Mouse (Mus musculus): Measurements from ENCODE around the gene Sdhc. TPM values are rescaled to one million over a fixed set of nuclear protein-coding genes. Genes with fewer than 3 reads are reported as not detected.
"Not testable (repeated sequence)": the region's sequence is repeated elsewhere in the genome, so short reads cannot be mapped to it uniquely, and the experiment has no call there.

Sdhc gene
- polyA plus RNA-seq, 1 experiment from 2014 or later: 218 TPM

DNA sequence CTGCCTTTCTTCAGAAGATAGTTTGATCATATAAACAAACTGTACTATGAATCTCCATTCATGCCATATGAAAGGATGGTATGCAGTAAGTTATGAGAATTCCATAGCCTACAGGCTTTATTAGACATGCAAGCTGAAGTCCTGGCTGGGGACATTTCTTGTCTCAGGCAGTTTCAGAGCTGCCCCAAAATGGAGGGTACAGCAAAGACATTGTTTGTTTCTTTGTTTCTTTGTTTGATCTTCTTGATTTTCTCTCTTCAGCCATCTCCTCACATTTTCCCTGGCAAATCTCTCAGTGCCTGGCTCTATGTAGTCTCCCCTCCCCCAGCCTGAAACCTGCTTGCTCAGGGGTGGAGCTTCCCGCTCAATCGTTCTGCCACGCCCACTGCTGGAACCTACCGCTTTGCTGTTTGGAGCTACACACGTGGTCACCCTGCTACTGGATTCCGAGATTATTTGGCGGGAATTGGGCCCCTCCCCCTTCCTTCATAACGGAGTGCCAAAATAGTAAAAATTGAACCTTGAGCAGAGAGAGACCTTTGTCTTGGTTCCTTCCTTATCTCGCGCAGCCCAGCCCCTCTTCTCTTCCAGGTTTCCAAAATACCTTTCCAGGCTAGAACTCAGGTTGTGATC is 62.0 kb downstream of the Sdhc start:
- not testable (repeated sequence) for H3K36me3 ChIP-seq (replicated peaks); H3K9ac ChIP-seq; H3K4me1 ChIP-seq; ATAC-seq (ENCODE audit: low FRiP score); H3K27ac ChIP-seq; H3K9me3 ChIP-seq
- WGBS: 4% methylated on average over 10 of the region's 10 CpGs
- Histone ChIP-seq H3K4me3 (replicated peaks) (0 out of 2 replicates have a peak overlapping the region, but pooled peaks have one; percentile 11), H3K27me3 (peaks cover 22% of the 10 kb centered on the region), H3K4me2 (peak overlapping the region; percentile 40)

GRCm38 (mm10) chr1:171085718-171086117 is 64.7 kb downstream of the Sdhc start:
- H3K9ac ChIP-seq: peak overlapping the region; percentile 49
- H3K36me3 ChIP-seq (replicated peaks): no peaks in the 10 kb centered on the region
- no peak for ATAC-seq (ENCODE audit: low FRiP score)
- H3K9me3 ChIP-seq: no peaks in the 10 kb centered on the region
- under 1% methylated on average over 26 of the region's 26 CpGs for WGBS
- peaks cover 7% of the 10 kb centered on the region; the same call in 1 of the 2 replicates for H3K4me1 ChIP-seq
- peak overlapping the region; percentile 50 for H3K4me3 ChIP-seq (replicated peaks)
- H3K27ac ChIP-seq: no peak overlapping the region
- peaks cover 26% of the 10 kb centered on the region for H3K27me3 ChIP-seq
- peak overlapping the region; percentile 76 for H3K4me2 ChIP-seq

DNA sequence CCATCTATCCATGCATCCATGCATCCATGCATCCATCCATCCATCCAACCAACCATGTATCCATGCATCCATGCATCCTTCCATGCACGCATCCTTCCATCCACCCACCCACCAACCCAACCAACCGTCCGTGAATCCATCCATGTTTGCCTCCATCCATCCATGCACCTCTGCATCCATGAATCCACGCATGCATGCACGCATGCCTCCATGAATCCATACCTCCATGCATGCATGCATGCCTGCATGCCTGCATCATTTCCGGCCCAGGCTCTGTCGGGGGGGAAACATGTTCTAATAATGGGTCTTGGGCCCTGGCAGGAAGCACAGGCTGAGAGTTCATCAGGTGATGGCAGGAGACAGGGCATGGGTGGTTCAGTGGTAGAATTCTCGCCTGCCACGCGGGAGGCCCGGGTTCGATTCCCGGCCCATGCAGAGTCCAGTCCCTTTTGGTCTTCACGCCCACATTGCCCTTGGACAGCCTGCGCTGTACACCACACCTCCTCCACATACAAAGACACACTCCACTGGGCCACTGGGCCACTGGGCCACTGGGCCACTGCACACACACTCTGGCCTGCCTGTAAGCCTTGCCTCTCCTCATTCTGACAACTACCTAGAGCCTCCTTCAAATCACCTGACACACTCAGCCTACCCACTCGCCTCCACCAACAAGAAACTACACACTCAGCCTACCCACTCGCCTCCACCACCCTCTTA is 68.7 kb downstream of the Sdhc start:
- H3K27ac ChIP-seq; H3K9me3 ChIP-seq; H3K4me3 ChIP-seq (replicated peaks); H3K9ac ChIP-seq; H3K4me2 ChIP-seq; H3K36me3 ChIP-seq (replicated peaks); H3K4me1 ChIP-seq: not testable (repeated sequence)
- ATAC-seq (ENCODE audit: low FRiP score): peak; percentile 28
- WGBS: 31% methylated on average over 11 of the region's 17 CpGs
- peaks cover 36% of the 10 kb centered on the region for H3K27me3 ChIP-seq

DNA sequence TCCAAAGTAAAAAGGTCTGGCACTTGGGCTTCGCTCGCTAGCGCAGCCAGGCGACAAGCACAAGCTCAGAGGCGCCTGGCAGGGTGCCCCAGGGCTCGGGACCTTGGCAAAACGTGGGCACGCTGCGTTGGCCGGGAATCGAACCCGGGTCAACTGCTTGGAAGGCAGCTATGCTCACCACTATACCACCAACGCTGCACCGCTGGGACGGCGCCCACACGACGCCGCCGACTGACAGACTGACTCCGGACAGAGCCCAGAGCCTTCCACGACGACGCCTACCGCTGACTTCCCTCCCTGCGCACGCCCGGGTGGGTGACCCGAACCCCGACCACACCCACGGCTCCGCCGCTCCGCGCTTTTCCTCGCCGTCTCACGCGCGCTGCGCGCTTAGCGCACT is 70.6 kb downstream of the Sdhc start:
- H3K9ac ChIP-seq; H3K4me1 ChIP-seq; H3K9me3 ChIP-seq; H3K4me2 ChIP-seq; H3K27ac ChIP-seq; H3K4me3 ChIP-seq (replicated peaks); H3K36me3 ChIP-seq (replicated peaks): not testable (repeated sequence)
- WGBS: no CpG with 5 or more reads among the region's 43 CpGs
- peaks cover 32% of the 10 kb centered on the region for H3K27me3 ChIP-seq
- peak; percentile 24 for ATAC-seq (ENCODE audit: low FRiP score)

- H3K9ac ChIP-seq; H3K4me3 ChIP-seq (replicated peaks); H3K4me2 ChIP-seq; H3K4me1 ChIP-seq; H3K36me3 ChIP-seq (replicated peaks); H3K27ac ChIP-seq; H3K9me3 ChIP-seq: not testable (repeated sequence)
- H3K27me3 ChIP-seq: peaks cover 34% of the 10 kb centered on the region
- WGBS: 0% methylated on average over 1 of the region's 35 CpGs
- peak; percentile 71 for ATAC-seq (ENCODE audit: low FRiP score)
Measured at GRCm38 (mm10) chr1:171079345-171079744, 71.1 kb downstream of the Sdhc start.

DNA sequence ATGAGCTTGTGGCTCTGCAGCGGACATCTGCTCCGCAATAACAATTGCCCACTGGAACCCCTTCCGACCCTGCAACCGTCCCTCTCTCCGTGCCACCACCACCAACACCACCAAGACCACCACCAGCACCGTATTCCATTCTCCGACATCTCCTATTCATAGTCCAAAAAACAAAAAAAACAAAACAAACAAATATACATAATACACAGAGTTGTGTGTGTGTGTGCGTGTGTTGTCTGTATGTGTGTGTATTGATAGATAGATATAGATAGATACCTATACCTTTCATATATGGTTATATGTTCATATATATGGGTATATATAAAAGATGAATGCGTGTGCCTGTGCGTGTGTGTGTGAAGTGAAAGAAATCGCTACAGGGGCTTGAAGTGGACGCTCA is 72.0 kb downstream of the Sdhc start:
- H3K27ac ChIP-seq; H3K36me3 ChIP-seq (replicated peaks); ATAC-seq (ENCODE audit: low FRiP score); H3K9ac ChIP-seq; H3K9me3 ChIP-seq; H3K4me1 ChIP-seq: not testable (repeated sequence)
- H3K27me3 ChIP-seq: peaks cover 42% of the 10 kb centered on the region
- peak overlapping the region; percentile 46 for H3K4me2 ChIP-seq
- whole genome bisulfite sequencing: 22% methylated on average over 12 of the region's 12 CpGs
- H3K4me3 ChIP-seq (replicated peaks): peak overlapping the region; percentile 25

GRCm38 (mm10) chr1:171077955-171078354 is 72.4 kb downstream of the Sdhc start:
- H3K9ac ChIP-seq; H3K27ac ChIP-seq; H3K36me3 ChIP-seq (replicated peaks); H3K4me1 ChIP-seq; H3K9me3 ChIP-seq: not testable (repeated sequence)
- peaks cover 42% of the 10 kb centered on the region for H3K27me3 ChIP-seq
- H3K4me3 ChIP-seq (replicated peaks): peak overlapping the region; percentile 27
- 6% methylated on average over 20 of the region's 27 CpGs for WGBS
- ATAC-seq (ENCODE audit: low FRiP score): peak; percentile 17; the same call in 1 of the 2 replicates
- peak overlapping the region; percentile 46 for H3K4me2 ChIP-seq

- not testable (repeated sequence) for H3K4me1 ChIP-seq; ATAC-seq (ENCODE audit: low FRiP score); H3K9me3 ChIP-seq; H3K4me2 ChIP-seq; H3K36me3 ChIP-seq (replicated peaks); H3K9ac ChIP-seq; H3K27ac ChIP-seq; H3K4me3 ChIP-seq (replicated peaks)
- peaks cover 42% of the 10 kb centered on the region for H3K27me3 ChIP-seq
- 35% methylated on average over 5 of the region's 5 CpGs for WGBS
Measured at GRCm38 (mm10) chr1:171077192-171077591, 73.2 kb downstream of the Sdhc start.

Small RNA genes lying within 50 kb of the gene (microRNA-seq; reads per million reads assigned to microRNA genes)
- not detected for gene Gm27844

Other genes with a start within 250 kb of the Sdhc start
- not detected in 2 replicates for gene Fcrlb, start 237.7 kb downstream of the Sdhc start, polyA plus RNA-seq (2016; fragmentation: Nextera tagmentation; extraction: Ambion mirVana)
- not detected in 2 replicates for gene Fcrla, start 223.0 kb downstream of the Sdhc start, polyA plus RNA-seq (2016; fragmentation: Nextera tagmentation; extraction: Ambion mirVana)
- 0.24 TPM in 1 of 2 replicates, not detected in the other for gene Fcgr2b, start 174.1 kb downstream of the Sdhc start, polyA plus RNA-seq (2016; fragmentation: Nextera tagmentation; extraction: Ambion mirVana)
- gene Fcgr4, start 131.7 kb downstream of the Sdhc start, polyA plus RNA-seq (2016; fragmentation: Nextera tagmentation; extraction: Ambion mirVana): 0.26 and 0.31 TPM in 2 replicates
- gene Fcgr3, start 85.7 kb downstream of the Sdhc start, polyA plus RNA-seq (2016; fragmentation: Nextera tagmentation; extraction: Ambion mirVana): 4.8 and 4.9 TPM in 2 replicates
- 3.9 and 5.2 TPM in 2 replicates for gene Cfap126, start 36.7 kb downstream of the Sdhc start, polyA plus RNA-seq (2016; fragmentation: Nextera tagmentation; extraction: Ambion mirVana)
- 0.54 and 1.0 TPM in 2 replicates for gene Mpz, start 108 bp upstream of the Sdhc start, polyA plus RNA-seq (2016; fragmentation: Nextera tagmentation; extraction: Ambion mirVana)
- gene Pcp4l1, start 45.7 kb upstream of the Sdhc start, polyA plus RNA-seq (2016; fragmentation: Nextera tagmentation; extraction: Ambion mirVana): 6.7 and 7.0 TPM in 2 replicates
- 0.22 and 0.23 TPM in 2 replicates for gene Nr1i3, start 63.4 kb upstream of the Sdhc start, polyA plus RNA-seq (2016; fragmentation: Nextera tagmentation; extraction: Ambion mirVana)
- 29.4 and 31.6 TPM in 2 replicates for gene Tomm40l, start 71.9 kb upstream of the Sdhc start, polyA plus RNA-seq (2016; fragmentation: Nextera tagmentation; extraction: Ambion mirVana)
- 1.5 and 2.6 TPM in 2 replicates for gene Apoa2, start 74.5 kb upstream of the Sdhc start, polyA plus RNA-seq (2016; fragmentation: Nextera tagmentation; extraction: Ambion mirVana)
- 12.6 and 15.3 TPM in 2 replicates for gene Fcer1g, start 83.8 kb upstream of the Sdhc start, polyA plus RNA-seq (2016; fragmentation: Nextera tagmentation; extraction: Ambion mirVana)
- 8.9 TPM in 2 replicates for gene Adamts4, start 99.8 kb upstream of the Sdhc start, polyA plus RNA-seq (2016; fragmentation: Nextera tagmentation; extraction: Ambion mirVana)
- gene Ndufs2, start 100.8 kb upstream of the Sdhc start, polyA plus RNA-seq (2016; fragmentation: Nextera tagmentation; extraction: Ambion mirVana): 209 and 213 TPM in 2 replicates
- 78.1 and 78.6 TPM in 2 replicates for gene B4galt3, start 119.7 kb upstream of the Sdhc start, polyA plus RNA-seq (2016; fragmentation: Nextera tagmentation; extraction: Ambion mirVana)
- 58.7 and 68.0 TPM in 2 replicates for gene Ppox, start 130.6 kb upstream of the Sdhc start, polyA plus RNA-seq (2016; fragmentation: Nextera tagmentation; extraction: Ambion mirVana)
- 119 and 125 TPM in 2 replicates for gene Usp21, start 137.4 kb upstream of the Sdhc start, polyA plus RNA-seq (2016; fragmentation: Nextera tagmentation; extraction: Ambion mirVana)
- gene Ufc1, start 144.4 kb upstream of the Sdhc start, polyA plus RNA-seq (2016; fragmentation: Nextera tagmentation; extraction: Ambion mirVana): 94.8 and 98.4 TPM in 2 replicates
- 48.5 and 51.0 TPM in 2 replicates for gene Dedd, start 178.5 kb upstream of the Sdhc start, polyA plus RNA-seq (2016; fragmentation: Nextera tagmentation; extraction: Ambion mirVana)
- gene Nit1, start 195.0 kb upstream of the Sdhc start, polyA plus RNA-seq (2016; fragmentation: Nextera tagmentation; extraction: Ambion mirVana): 46.4 and 48.7 TPM in 2 replicates
- 167 and 178 TPM in 2 replicates for gene Pfdn2, start 195.1 kb upstream of the Sdhc start, polyA plus RNA-seq (2016; fragmentation: Nextera tagmentation; extraction: Ambion mirVana)
- 2.5 and 2.6 TPM in 2 replicates for gene Klhdc9, start 210.2 kb upstream of the Sdhc start, polyA plus RNA-seq (2016; fragmentation: Nextera tagmentation; extraction: Ambion mirVana)
- gene Nectin4, start 219.5 kb upstream of the Sdhc start, polyA plus RNA-seq (2016; fragmentation: Nextera tagmentation; extraction: Ambion mirVana): 1.0 and 1.1 TPM in 2 replicates
- gene Arhgap30, start 238.4 kb upstream of the Sdhc start, polyA plus RNA-seq (2016; fragmentation: Nextera tagmentation; extraction: Ambion mirVana): 0.69 and 0.75 TPM in 2 replicates

Measured in forebrain, embryonic 12.5 days (tissue).